Mouse (Mus musculus): ENCODE results near the gene Pnpla6. TPM values are rescaled to one million over a fixed set of nuclear protein-coding genes. Genes with fewer than 3 reads are reported as not detected.

The Pnpla6 gene
- polyA plus RNA-seq, 1 experiment from 2014 or later = 16.0 TPM

GRCm38 (mm10) chr8:3515771-3516417 is 710 bp downstream of the Pnpla6 start:
- under 1% methylated on average over 25 of the region's 25 CpGs for WGBS
- H3K4me1 ChIP-seq (replicated peaks; ENCODE audit: control insufficient read depth, insufficient read depth) = 0 out of 2 replicates have a peak, but pooled peaks cover 3% of the 10 kb centered on the region
- H3K9me3 ChIP-seq (ENCODE audit: control insufficient read depth, low read length) = no peaks in the 10 kb centered on the region
- H3K4me2 ChIP-seq (replicated peaks; ENCODE audit: low read depth) = peak overlapping the region; percentile 96
- TF ChIP-seq EP300 (optimal IDR thresholded peaks at IDR 0.05) (no peak), CTCF (IDR thresholded peaks at IDR 0.05; ENCODE audit: low read depth) (no peak)
- ATAC-seq (ENCODE audit: low FRiP score, low TSS enrichment) (peak; percentile 38), DNase-seq (ENCODE audit: low spot score) (peak; percentile 54)
- H3K27me3 ChIP-seq (ENCODE audit: control insufficient read depth, insufficient read depth, low read length) = no peaks in the 10 kb centered on the region
- H3K36me3 ChIP-seq (ENCODE audit: control insufficient read depth, insufficient read depth, low read length) = peaks cover 8% of the 10 kb centered on the region; the same call in 1 of the 2 replicates
- H3K27ac ChIP-seq (replicated peaks) = peak overlapping the region; percentile 76
- H3K9ac ChIP-seq (ENCODE audit: low read length) = peak overlapping the region; percentile 61
- H3K4me3 ChIP-seq (ENCODE audit: low read depth, low read length) = peak overlapping the region; percentile 59

- ATAC-seq (ENCODE audit: low FRiP score, low TSS enrichment) (peak; percentile 87), DNase-seq (ENCODE audit: low spot score) (peak; percentile 94)
- Histone ChIP-seq H3K27me3 (ENCODE audit: control insufficient read depth, insufficient read depth, low read length) (no peaks in the 10 kb centered on the region), H3K36me3 (ENCODE audit: control insufficient read depth, insufficient read depth, low read length) (peaks cover 3% of the 10 kb centered on the region; the same call in 1 of the 2 replicates), H3K9ac (ENCODE audit: low read length) (peak overlapping the region; percentile 69), H3K4me3 (ENCODE audit: low read depth, low read length) (peak overlapping the region; percentile 59), H3K27ac (replicated peaks) (peak overlapping the region; percentile 76), H3K4me2 (replicated peaks; ENCODE audit: low read depth) (peak overlapping the region; percentile 96), H3K4me1 (replicated peaks; ENCODE audit: control insufficient read depth, insufficient read depth) (0 out of 2 replicates have a peak, but pooled peaks cover 3% of the 10 kb centered on the region), H3K9me3 (ENCODE audit: control insufficient read depth, low read length) (no peaks in the 10 kb centered on the region)
- under 1% methylated on average over 36 of the region's 36 CpGs for WGBS
- TF ChIP-seq EP300 (optimal IDR thresholded peaks at IDR 0.05) (no peak), CTCF (IDR thresholded peaks at IDR 0.05; ENCODE audit: low read depth) (no peak)
Observed at GRCm38 (mm10) chr8:3516450-3517116, 1.4 kb downstream of the Pnpla6 start.

- WGBS = 6% methylated on average over 16 of the region's 16 CpGs
- Histone ChIP-seq H3K27ac (replicated peaks) (peak overlapping the region; percentile 53), H3K4me3 (ENCODE audit: low read depth, low read length) (peak overlapping the region; percentile 59), H3K4me1 (replicated peaks; ENCODE audit: control insufficient read depth, insufficient read depth) (0 out of 2 replicates have a peak, but pooled peaks cover 3% of the 10 kb centered on the region), H3K36me3 (ENCODE audit: control insufficient read depth, insufficient read depth, low read length) (peaks cover 4% of the 10 kb centered on the region; the same call in 1 of the 2 replicates), H3K9ac (ENCODE audit: low read length) (peak overlapping the region; percentile 69), H3K4me2 (replicated peaks; ENCODE audit: low read depth) (peak overlapping the region; percentile 96), H3K27me3 (ENCODE audit: control insufficient read depth, insufficient read depth, low read length) (no peaks in the 10 kb centered on the region), H3K9me3 (ENCODE audit: control insufficient read depth, low read length) (no peaks in the 10 kb centered on the region)
- DNase-seq (ENCODE audit: low spot score) (no peak), ATAC-seq (ENCODE audit: low FRiP score, low TSS enrichment) (no peak; the same call in 1 of the 2 replicates)
- TF ChIP-seq CTCF (IDR thresholded peaks at IDR 0.05; ENCODE audit: low read depth) = no peak
Observed at GRCm38 (mm10) chr8:3517117-3517495, 1.9 kb downstream of the Pnpla6 start.

- Histone ChIP-seq H3K27me3 (ENCODE audit: control insufficient read depth, insufficient read depth, low read length) (no peaks in the 10 kb centered on the region), H3K27ac (replicated peaks) (no peak overlapping the region), H3K4me3 (ENCODE audit: low read depth, low read length) (no peak overlapping the region), H3K4me1 (replicated peaks; ENCODE audit: control insufficient read depth, insufficient read depth) (0 out of 2 replicates have a peak, but pooled peaks cover under 1% of the 10 kb centered on the region), H3K36me3 (ENCODE audit: control insufficient read depth, insufficient read depth, low read length) (peaks cover 19% of the 10 kb centered on the region), H3K9me3 (ENCODE audit: control insufficient read depth, low read length) (no peaks in the 10 kb centered on the region), H3K4me2 (replicated peaks; ENCODE audit: low read depth) (no peak overlapping the region), H3K9ac (ENCODE audit: low read length) (no peak overlapping the region)
- no peak for TF ChIP-seq CTCF (IDR thresholded peaks at IDR 0.05; ENCODE audit: low read depth)
- no peak for TF ChIP-seq EP300 (optimal IDR thresholded peaks at IDR 0.05)
- WGBS = 90% methylated on average over 13 of the region's 13 CpGs
- no peak for DNase-seq (ENCODE audit: low spot score)
- ATAC-seq (ENCODE audit: low FRiP score, low TSS enrichment) = 0 out of 2 replicates have a peak, but pooled peaks have one; percentile 17
Observed at GRCm38 (mm10) chr8:3522007-3522697, 7.0 kb downstream of the Pnpla6 start.

GRCm38 (mm10) chr8:3530816-3531215 is 15.6 kb downstream of the Pnpla6 start:
- no peak overlapping the region for H3K27ac ChIP-seq (replicated peaks)
- no peak overlapping the region for H3K4me3 ChIP-seq (ENCODE audit: low read depth, low read length)
- no peak for DNase-seq (ENCODE audit: low spot score)
- 89% methylated on average over 5 of the region's 5 CpGs for WGBS
- H3K9me3 ChIP-seq (ENCODE audit: control insufficient read depth, low read length) = no peaks in the 10 kb centered on the region
- no peaks in the 10 kb centered on the region for H3K27me3 ChIP-seq (ENCODE audit: control insufficient read depth, insufficient read depth, low read length)
- no peak overlapping the region for H3K9ac ChIP-seq (ENCODE audit: low read length)
- peaks cover 8% of the 10 kb centered on the region for H3K36me3 ChIP-seq (ENCODE audit: control insufficient read depth, insufficient read depth, low read length)
- no peak for TF ChIP-seq EP300 (optimal IDR thresholded peaks at IDR 0.05)
- TF ChIP-seq CTCF (IDR thresholded peaks at IDR 0.05; ENCODE audit: low read depth) = no peak
- no peak for ATAC-seq (ENCODE audit: low FRiP score, low TSS enrichment)
- no peak overlapping the region for H3K4me2 ChIP-seq (replicated peaks; ENCODE audit: low read depth)
- H3K4me1 ChIP-seq (replicated peaks; ENCODE audit: control insufficient read depth, insufficient read depth) = no peaks in the 10 kb centered on the region
